Mouse (Mus musculus) neural tube, embryonic 11.5 days (tissue): ENCODE measurements around the gene 1110008P14Rik. TPM values are rescaled to one million over a fixed set of nuclear protein-coding genes. Genes with fewer than 3 reads are reported as not detected.

ENCODE experiments used
- ATAC-seq: fragments of 200-750 bp; cut with Nextera tagmentation; 2 replicates; pipeline ENCODE4 v1.8.0; 2017; ENCODE audit warnings: moderate number of reproducible peaks, mild to moderate bottlenecking, moderate TSS enrichment, moderate library complexity; ENCODE audit not compliant: insufficient read depth, low FRiP score, low TSS enrichment
- DNase-seq: peaks from one replicate; pipeline ENCODE4 v3.0.0-alpha.2; 2015; ENCODE audit warnings: low spot score
- H3K27ac ChIP-seq: fragments of 300-500 bp; sonication (generic); 2 replicates; pipeline ENCODE4 v1.5.1; 2014; ENCODE audit warnings: low read depth, mild to moderate bottlenecking, low read length
- H3K27me3 ChIP-seq: fragments of 300-500 bp; sonication (generic); 2 replicates; pipeline ENCODE4 v1.6.1; 2014; ENCODE audit warnings: mild to moderate bottlenecking, low read length, mixed read lengths; ENCODE audit not compliant: control insufficient read depth, insufficient read depth
- H3K36me3 ChIP-seq: fragments of 300-500 bp; sonication (generic); 2 replicates; pipeline ENCODE4 v1.6.1; 2014; ENCODE audit warnings: mild to moderate bottlenecking, low read length, moderate library complexity, mixed read lengths; ENCODE audit not compliant: control insufficient read depth, insufficient read depth
- H3K4me1 ChIP-seq: fragments of 300-500 bp; sonication (generic); 2 replicates; pipeline ENCODE4 v1.6.1; 2014; ENCODE audit warnings: low read length, mixed read lengths; ENCODE audit not compliant: control insufficient read depth, insufficient read depth
- H3K4me2 ChIP-seq: fragments of 300-500 bp; sonication (generic); 2 replicates; pipeline ENCODE4 v1.6.1; 2014; ENCODE audit warnings: low read depth, mild to moderate bottlenecking, moderate library complexity
- H3K4me3 ChIP-seq: fragments of 300-500 bp; sonication (generic); 2 replicates; pipeline ENCODE4 v1.5.1; 2014; ENCODE audit warnings: low read depth, low read length
- H3K9ac ChIP-seq: fragments of 300-500 bp; sonication (generic); 2 replicates; pipeline ENCODE4 v1.6.1; 2014; ENCODE audit warnings: mild to moderate bottlenecking, low read length
- H3K9me3 ChIP-seq: fragments of 300-500 bp; sonication (generic); 2 replicates; pipeline ENCODE4 v1.6.1; 2016; ENCODE audit warnings: low read length; ENCODE audit not compliant: control insufficient read depth
- WGBS: fragments of 180-500 bp; shearing (Covaris S2); extraction: QIAGEN DNeasy Blood & Tissue Kit; methylation state at CpG from one replicate; pipeline ENCODE4 v1.1.7; 2014; 5-methylcytosine and 5-hydroxymethylcytosine counted together
- polyA plus RNA-seq: library from polyadenylated mRNA; unstranded; fragments of >200 nt; fragmentation: Nextera tagmentation; extraction: Ambion mirVana; gene quantifications from 2 replicates; pipeline ENCODE4 v1.2.1, GENCODE M21; 2014

The 1110008P14Rik gene
- polyA plus RNA-seq, 1 experiment from 2014 or later = 65.6 TPM

DNA sequence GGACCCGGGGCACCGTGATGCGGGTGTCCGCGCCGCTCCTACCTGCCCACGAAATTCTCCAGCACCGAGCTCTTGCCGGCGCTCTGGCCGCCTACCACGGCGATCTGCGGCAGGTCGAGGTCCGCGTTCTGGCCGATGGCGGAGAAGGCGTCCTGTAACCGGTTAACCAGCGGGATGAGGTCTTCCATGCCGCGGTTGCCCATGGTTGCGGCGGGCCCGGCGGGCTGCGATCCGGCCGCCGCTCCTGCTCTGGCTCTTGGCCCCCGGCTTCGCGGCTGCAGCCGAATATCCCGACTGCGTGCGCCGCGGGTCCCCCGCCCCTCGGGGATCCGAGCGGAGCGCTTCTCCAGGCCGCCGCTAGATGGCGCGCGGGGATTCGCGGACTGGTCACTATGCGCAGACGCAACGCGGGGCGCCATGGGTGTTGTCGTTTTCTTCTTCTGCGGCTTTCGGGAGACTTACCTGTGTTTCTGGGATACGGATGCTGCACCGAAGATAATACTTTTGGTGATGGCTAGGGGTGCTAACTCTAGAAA lies 28.7 kb downstream of the 1110008P14Rik start, which contains the start of gene Dnm1:
Gene Dnm1 (minus strand): TSS at position 332 of the 536 bp plus-strand sequence.
- peak within 1 kb of the TSS; percentile 76 for H3K9ac ChIP-seq

DNA sequence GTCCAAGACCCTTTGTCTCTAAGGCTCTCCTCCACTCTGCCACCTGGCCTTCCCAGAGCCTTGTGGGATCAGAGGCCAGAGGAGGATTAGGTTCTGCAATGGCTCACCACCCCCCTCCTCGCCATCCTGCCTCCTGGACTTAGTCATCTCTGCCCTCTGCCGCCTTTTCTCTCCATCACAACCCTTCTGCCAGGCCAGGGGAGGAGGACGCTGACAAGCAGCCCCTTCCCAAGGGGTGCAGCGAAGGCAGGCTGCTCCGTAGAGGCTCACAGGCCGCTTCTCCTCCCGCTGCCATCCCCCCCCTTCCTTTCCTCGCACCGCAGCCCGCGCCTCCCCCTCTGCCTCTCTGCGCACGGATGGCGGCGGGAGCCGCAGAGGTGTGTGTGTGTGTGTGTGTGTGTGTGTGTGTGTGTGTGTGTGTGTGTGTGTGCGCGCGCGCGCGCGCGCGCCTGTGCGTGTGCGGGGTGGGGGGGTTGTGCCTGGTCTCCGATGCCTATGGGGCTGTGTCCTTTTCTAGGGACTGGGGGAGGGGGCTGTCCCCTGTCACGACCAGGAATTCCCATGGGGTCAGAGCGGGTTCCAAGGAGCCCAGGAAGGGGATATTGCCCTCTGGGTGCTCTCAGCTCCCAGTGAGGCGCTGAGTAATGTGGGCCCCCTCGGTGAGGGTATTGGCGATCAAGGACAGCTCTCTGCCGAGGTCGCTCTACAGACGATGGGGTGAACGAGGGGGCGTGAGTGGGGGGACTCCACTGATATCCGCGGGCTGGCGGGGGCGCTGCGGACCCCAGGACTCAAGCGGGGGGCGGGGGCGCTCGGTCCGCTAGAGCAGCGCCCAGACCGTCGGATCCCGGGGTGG lies 29.4 kb downstream of the 1110008P14Rik start, which contains the start of gene Ciz1:
Gene Ciz1 (plus strand): TSS at position 177 of the 856 bp plus-strand sequence.
- Histone ChIP-seq H3K27ac (peak within 1 kb of the TSS; percentile 80), H3K4me2 (peak within 1 kb of the TSS; percentile 93), H3K4me3 (peak within 1 kb of the TSS; percentile 51), H3K9me3 (no peaks in the 10 kb centered on the region), H3K27me3 (no peaks in the 10 kb centered on the region; the same call in 1 of the 2 replicates), H3K36me3 (no peaks in the 10 kb centered on the region; the same call in 1 of the 2 replicates), H3K4me1 (peaks cover 11% of the 10 kb centered on the region), H3K9ac (peak within 1 kb of the TSS; percentile 76)
- ATAC-seq = peak; percentile 33; the same call in 1 of the 2 replicates
- WGBS = 2% methylated on average over 37 of the region's 52 CpGs
- DNase-seq = peak; percentile 64

More for the DNA sequence above, 28.7 kb downstream of the 1110008P14Rik start, which contains the start of gene Dnm1:
- Histone ChIP-seq H3K9me3 (no peaks in the 10 kb centered on the region), H3K27me3 (no peaks in the 10 kb centered on the region; the same call in 1 of the 2 replicates), H3K27ac (peak within 1 kb of the TSS; percentile 80), H3K36me3 (no peaks in the 10 kb centered on the region; the same call in 1 of the 2 replicates), H3K4me1 (peaks cover 11% of the 10 kb centered on the region), H3K4me3 (peak within 1 kb of the TSS; percentile 51), H3K4me2 (peak within 1 kb of the TSS; percentile 93)
- ATAC-seq = peak; percentile 68
- DNase-seq = peak; percentile 92
- WGBS = under 1% methylated on average over 63 of the region's 63 CpGs

DNA sequence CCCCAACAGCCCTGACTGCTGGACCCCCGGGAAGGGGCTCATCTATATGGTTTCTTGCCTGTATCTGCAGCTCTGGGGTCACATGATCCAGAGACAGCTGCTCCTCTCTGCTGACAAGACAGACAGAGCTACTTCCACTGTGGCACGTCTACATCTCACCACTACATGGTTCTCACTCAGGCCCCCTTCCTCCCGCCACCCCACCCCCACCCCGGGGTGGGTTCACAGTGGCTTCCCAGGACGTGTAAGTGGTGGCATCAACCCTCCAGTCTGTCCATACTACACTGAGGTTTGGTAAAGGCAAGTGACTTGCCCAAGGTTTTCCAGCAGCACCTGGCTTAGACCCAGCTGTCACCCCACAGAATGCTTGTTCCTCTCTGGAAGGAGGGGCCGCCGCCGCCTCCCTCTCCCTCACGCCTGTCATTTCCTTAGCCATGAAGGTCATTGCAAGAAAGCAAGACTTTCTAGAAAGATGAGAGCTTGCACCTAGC lies 30.2 kb downstream of the 1110008P14Rik start:
- DNase-seq (no peak), ATAC-seq (no peak)
- Histone ChIP-seq H3K36me3 (no peaks in the 10 kb centered on the region; the same call in 1 of the 2 replicates), H3K4me1 (peaks cover 11% of the 10 kb centered on the region), H3K9me3 (no peaks in the 10 kb centered on the region), H3K4me3 (peak overlapping the region; percentile 51), H3K4me2 (peak overlapping the region; percentile 93), H3K27ac (peak overlapping the region; percentile 80; the same call in 1 of the 2 replicates), H3K27me3 (no peaks in the 10 kb centered on the region; the same call in 1 of the 2 replicates), H3K9ac (peak overlapping the region; percentile 7)
- 57% methylated on average over 9 of the region's 9 CpGs for WGBS

DNA sequence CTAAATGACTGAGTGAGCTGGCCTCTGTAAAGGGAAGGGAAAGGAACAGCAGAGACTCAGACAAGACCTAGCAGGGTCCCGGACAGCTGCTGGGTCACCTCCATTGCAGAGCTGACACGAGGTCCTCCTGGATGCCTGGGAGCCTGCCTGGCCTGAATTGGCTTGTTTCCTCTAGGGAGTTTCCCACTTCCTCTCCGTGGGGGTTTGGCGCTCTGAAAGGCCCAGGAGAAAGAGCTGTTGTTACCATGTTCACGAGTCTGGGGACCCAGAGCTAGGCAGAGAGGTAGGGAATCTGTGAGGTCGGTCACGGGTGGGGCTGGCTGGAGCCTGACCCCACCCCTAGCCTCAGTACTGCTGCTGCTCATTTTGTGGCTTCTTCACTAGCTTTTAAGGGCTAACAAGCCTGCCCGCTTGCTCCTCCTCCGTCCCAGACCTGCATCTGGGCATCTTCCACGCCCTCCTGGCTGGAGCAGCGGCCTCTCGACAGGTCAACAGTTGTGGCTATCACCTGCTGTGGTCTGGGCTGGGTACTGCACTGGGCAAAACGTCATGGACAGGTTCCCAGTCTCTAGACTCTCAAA lies 31.2 kb downstream of the 1110008P14Rik start:
- WGBS = 51% methylated on average over 13 of the region's 13 CpGs
- Histone ChIP-seq H3K4me3 (no peak overlapping the region), H3K9me3 (no peaks in the 10 kb centered on the region), H3K4me2 (no peak overlapping the region), H3K27me3 (no peaks in the 10 kb centered on the region; the same call in 1 of the 2 replicates), H3K9ac (no peak overlapping the region), H3K27ac (no peak overlapping the region), H3K4me1 (peaks cover 11% of the 10 kb centered on the region), H3K36me3 (no peaks in the 10 kb centered on the region; the same call in 1 of the 2 replicates)
- no peak for DNase-seq
- no peak for ATAC-seq

DNA sequence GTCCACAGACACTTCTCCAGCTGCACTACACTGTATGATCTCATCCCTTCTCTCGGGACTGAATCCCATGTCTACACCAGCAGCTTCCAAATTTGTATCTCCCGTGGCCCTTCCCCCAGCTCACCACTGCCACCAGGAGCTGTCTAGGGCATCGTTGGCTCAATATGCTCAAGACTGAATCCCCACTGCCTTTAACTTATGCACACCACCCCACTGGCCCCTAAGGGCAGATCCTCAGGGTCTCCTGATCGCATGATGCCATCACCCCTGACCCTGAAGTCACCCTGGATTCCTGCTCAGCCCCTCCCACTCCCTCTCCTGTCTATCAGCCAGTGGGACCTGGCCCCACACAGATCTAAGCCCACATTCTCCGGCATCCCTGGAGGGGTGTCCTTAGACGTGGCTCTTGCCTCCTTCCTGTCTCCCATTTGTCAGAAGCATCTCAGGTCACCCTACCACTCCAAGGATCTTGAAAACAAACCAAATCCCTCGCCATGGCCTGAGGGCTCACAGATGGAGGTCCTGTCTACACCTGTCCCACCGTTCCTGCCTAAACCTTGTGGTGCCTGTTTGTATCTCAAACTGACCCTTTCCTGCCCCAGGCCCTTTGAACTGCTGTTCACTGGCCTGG lies 32.0 kb downstream of the 1110008P14Rik start:
- Histone ChIP-seq H3K9ac (no peak overlapping the region), H3K9me3 (no peaks in the 10 kb centered on the region), H3K27me3 (no peaks in the 10 kb centered on the region; the same call in 1 of the 2 replicates), H3K27ac (no peak overlapping the region), H3K4me3 (no peak overlapping the region), H3K4me2 (no peak overlapping the region), H3K36me3 (no peaks in the 10 kb centered on the region; the same call in 1 of the 2 replicates), H3K4me1 (peaks cover 11% of the 10 kb centered on the region)
- 69% methylated on average over 8 of the region's 8 CpGs for WGBS
- no peak for ATAC-seq
- DNase-seq = no peak

DNA sequence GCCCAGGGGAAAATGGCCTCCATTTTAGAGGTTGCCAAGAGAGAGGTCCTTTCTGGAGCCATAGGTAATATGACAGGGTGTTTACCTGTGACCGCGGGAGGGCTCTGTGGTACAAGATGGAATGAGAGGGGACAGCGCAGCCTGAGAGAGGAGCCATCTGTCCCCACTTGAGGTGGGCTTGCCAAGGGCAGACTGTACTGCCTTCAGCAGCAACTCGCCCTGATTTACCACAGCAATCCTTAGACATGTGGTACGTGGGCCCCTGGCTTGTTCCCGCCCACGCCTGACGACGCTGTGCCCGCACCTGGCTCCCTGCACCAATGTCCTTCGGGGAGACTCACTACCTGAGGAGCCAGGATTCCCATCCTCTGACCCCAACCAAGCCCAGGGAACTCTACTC lies 33.4 kb downstream of the 1110008P14Rik start:
- H3K4me2 ChIP-seq = no peak overlapping the region
- ATAC-seq = no peak
- no peaks in the 10 kb centered on the region; the same call in 1 of the 2 replicates for H3K27me3 ChIP-seq
- WGBS = 79% methylated on average over 11 of the region's 11 CpGs
- no peak for DNase-seq
- no peak overlapping the region for H3K9ac ChIP-seq
- H3K27ac ChIP-seq = no peak overlapping the region
- peaks cover 11% of the 10 kb centered on the region for H3K4me1 ChIP-seq
- H3K36me3 ChIP-seq = no peaks in the 10 kb centered on the region; the same call in 1 of the 2 replicates
- H3K4me3 ChIP-seq = no peak overlapping the region
- no peaks in the 10 kb centered on the region for H3K9me3 ChIP-seq

DNA sequence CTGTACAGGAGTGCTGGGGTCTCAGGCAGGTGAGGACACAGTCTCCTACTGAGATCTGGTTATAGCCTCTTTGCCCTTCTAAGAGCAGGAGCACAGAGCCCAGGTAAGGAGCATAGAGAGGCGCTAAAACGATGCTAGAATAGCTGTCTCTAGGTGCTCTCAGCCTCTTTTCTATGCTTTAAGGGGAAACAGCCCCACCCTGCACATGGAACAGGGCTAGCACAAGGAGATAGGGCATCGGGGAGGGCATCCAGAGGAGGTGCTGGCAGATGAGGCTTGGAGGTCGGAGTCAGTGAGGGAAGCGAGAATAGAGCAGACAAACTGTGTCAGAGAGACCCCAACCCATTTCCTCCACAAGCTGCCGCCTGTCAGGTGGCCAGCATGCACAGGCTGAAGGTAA lies 34.7 kb downstream of the 1110008P14Rik start:
- H3K36me3 ChIP-seq = no peaks in the 10 kb centered on the region; the same call in 1 of the 2 replicates
- no peaks in the 10 kb centered on the region for H3K9me3 ChIP-seq
- 69% methylated on average over 6 of the region's 6 CpGs for WGBS
- H3K4me1 ChIP-seq = peaks cover 11% of the 10 kb centered on the region
- no peak for ATAC-seq
- no peak overlapping the region for H3K9ac ChIP-seq
- no peak overlapping the region for H3K4me3 ChIP-seq
- DNase-seq = no peak
- H3K27me3 ChIP-seq = no peaks in the 10 kb centered on the region; the same call in 1 of the 2 replicates
- H3K27ac ChIP-seq = no peak overlapping the region
- H3K4me2 ChIP-seq = no peak overlapping the region
